Mouse (Mus musculus) adrenal gland, adult (tissue): ENCODE results near the gene Slc43a1.
"Not testable (repeated sequence)": the region's sequence is repeated elsewhere in the genome, so short reads cannot be mapped to it uniquely, and the experiment has no call there.

ENCODE experiments used
- DNase-seq, 2 experiments: peaks; one replicate each; pipeline ENCODE4 v3.0.0; 2022 to 2023; ENCODE audit warnings: low spot score in 1 of 2; ENCODE audit not compliant: inconsistent age in 2 of 2

Gene Slc43a1

GRCm38 (mm10) chr2:84890045-84890340 lies 51.3 kb downstream of the Slc43a1 start:
- peak; percentile 78 to 93 for DNase-seq

- DNase-seq: no peak
These were observed 54.7 kb downstream of the Slc43a1 start for GRCm38 (mm10) chr2:84893359-84893758.

DNA sequence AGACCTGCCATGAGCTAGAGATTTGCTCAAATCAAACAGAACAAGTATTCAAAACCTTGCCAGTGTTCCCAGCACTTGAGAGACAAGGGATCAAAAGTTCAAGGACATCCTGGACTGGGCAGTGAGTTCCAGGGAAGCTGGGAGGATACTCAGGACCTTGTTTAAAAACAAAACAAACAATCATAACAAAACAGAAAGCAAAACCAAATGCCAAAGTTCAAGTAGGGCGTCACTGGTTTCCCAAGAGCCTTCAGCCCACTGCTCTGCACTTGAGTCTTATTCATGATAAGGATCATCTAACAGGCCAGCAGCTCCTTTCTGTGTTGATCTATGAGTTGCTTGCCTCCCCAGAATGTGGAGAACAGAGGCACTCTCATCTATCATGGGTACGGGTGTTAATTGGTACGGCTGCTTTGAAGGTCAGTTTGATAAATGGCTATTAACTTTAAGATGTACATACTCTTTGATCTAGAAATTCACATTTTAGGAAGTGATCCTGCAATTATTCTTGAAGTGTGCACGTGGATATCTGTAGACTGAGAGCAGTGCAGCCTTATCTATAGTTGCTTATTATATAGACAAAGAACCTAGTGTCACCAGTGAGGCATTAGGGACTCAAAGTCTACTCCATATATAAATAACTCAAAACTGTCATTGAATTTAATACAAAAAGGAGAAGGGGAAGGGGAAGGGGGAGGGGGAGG lies 57.0 kb downstream of the Slc43a1 start:
- DNase-seq: peak in 1 of 2 experiments; percentile 57

GRCm38 (mm10) chr2:84896686-84897085 lies 58.0 kb downstream of the Slc43a1 start:
- DNase-seq: not testable (repeated sequence)

DNA sequence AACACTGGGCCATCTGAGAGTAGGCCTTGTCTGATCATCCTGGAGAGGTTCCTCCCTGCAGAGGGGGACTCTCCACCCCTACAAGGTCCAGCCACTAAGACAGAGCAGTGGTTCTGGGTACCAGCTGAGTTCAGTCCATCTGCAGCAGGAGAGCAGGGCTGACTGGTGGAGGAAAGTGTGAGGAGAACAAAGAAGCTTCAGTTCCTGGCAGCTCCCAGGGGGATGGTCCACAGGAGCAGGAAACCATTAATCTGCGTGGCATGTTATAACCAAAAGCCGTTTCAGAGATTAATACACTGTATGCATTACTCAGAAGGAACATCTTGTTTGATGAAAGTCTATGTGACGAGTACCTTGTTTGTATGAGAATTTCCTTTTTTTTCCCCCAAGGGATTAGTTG lies 74.1 kb downstream of the Slc43a1 start:
- no peak for DNase-seq
